Mouse (Mus musculus) heart, embryonic 11.5 days (tissue): Measurements from ENCODE around the gene Tmprss9. TPM values are rescaled to one million over a fixed set of nuclear protein-coding genes. Genes with fewer than 3 reads are reported as not detected.

Experiments used
- ATAC-seq: fragments of 200-750 bp; cut with Nextera tagmentation; replicated peaks from 2 replicates; pipeline ENCODE4 v1.8.0; 2017; ENCODE audit warnings: moderate library complexity; ENCODE audit not compliant: insufficient number of reproducible peaks, low FRiP score, low TSS enrichment
- H3K27ac ChIP-seq: fragments of 300-500 bp; sonication (generic); 2 replicates; pipeline ENCODE4 v1.5.1; 2014; ENCODE audit warnings: mild to moderate bottlenecking, low read depth, low read length
- H3K27me3 ChIP-seq: fragments of 300-500 bp; sonication (generic); 2 replicates; pipeline ENCODE4 v1.6.1; 2014; ENCODE audit warnings: mild to moderate bottlenecking, low read length, mixed read lengths; ENCODE audit not compliant: control insufficient read depth, insufficient read depth
- H3K36me3 ChIP-seq: fragments of 300-500 bp; sonication (generic); 2 replicates; pipeline ENCODE4 v1.6.1; 2014; ENCODE audit warnings: mild to moderate bottlenecking, low read length, moderate library complexity, mixed read lengths; ENCODE audit not compliant: control insufficient read depth, insufficient read depth
- H3K4me1 ChIP-seq: fragments of 300-500 bp; sonication (generic); 2 replicates; pipeline ENCODE4 v1.6.1; 2014; ENCODE audit warnings: low read length; ENCODE audit not compliant: control insufficient read depth, insufficient read depth
- H3K4me2 ChIP-seq: fragments of 300-500 bp; sonication (generic); 2 replicates; pipeline ENCODE4 v1.6.1; 2014; ENCODE audit warnings: mild to moderate bottlenecking, moderate library complexity
- H3K4me3 ChIP-seq: fragments of 300-500 bp; sonication (generic); 2 replicates; pipeline ENCODE4 v1.5.1; 2014; ENCODE audit warnings: low read depth, low read length
- H3K9ac ChIP-seq: fragments of 300-500 bp; sonication (generic); 2 replicates; pipeline ENCODE4 v1.6.1; 2014; ENCODE audit warnings: mild to moderate bottlenecking, low read depth, low read length, moderate library complexity
- H3K9me3 ChIP-seq: fragments of 300-500 bp; sonication (generic); replicated peaks from 2 replicates; pipeline ENCODE4 v1.6.1; 2016; ENCODE audit warnings: low read length; ENCODE audit not compliant: control insufficient read depth
- WGBS: fragments of 180-500 bp; shearing (Covaris S2); extraction: QIAGEN DNeasy Blood & Tissue Kit; methylation state at CpG from one replicate; pipeline ENCODE4 v1.1.7; 2014; ENCODE audit not compliant: insufficient replicate concordance; 5-methylcytosine and 5-hydroxymethylcytosine counted together
- microRNA counts: library from miRNA; unstranded; fragments of <30 nt; microRNA quantifications from one replicate; lab custom pipeline; 2015
- microRNA-seq: library from miRNA; unstranded; fragments of <30 nt; microRNA quantifications from one replicate; pipeline ENCODE4, GENCODE M21; 2016; ENCODE audit warnings: borderline number of aligned reads
- polyA plus RNA-seq: library from polyadenylated mRNA; unstranded; fragments of >200 nt; fragmentation: Nextera tagmentation; extraction: Ambion mirVana; gene quantifications from 2 replicates; pipeline ENCODE4 v1.2.1, GENCODE M21; 2014

The Tmprss9 gene
- polyA plus RNA-seq, 1 experiment from 2014 or later, result not detected

DNA sequence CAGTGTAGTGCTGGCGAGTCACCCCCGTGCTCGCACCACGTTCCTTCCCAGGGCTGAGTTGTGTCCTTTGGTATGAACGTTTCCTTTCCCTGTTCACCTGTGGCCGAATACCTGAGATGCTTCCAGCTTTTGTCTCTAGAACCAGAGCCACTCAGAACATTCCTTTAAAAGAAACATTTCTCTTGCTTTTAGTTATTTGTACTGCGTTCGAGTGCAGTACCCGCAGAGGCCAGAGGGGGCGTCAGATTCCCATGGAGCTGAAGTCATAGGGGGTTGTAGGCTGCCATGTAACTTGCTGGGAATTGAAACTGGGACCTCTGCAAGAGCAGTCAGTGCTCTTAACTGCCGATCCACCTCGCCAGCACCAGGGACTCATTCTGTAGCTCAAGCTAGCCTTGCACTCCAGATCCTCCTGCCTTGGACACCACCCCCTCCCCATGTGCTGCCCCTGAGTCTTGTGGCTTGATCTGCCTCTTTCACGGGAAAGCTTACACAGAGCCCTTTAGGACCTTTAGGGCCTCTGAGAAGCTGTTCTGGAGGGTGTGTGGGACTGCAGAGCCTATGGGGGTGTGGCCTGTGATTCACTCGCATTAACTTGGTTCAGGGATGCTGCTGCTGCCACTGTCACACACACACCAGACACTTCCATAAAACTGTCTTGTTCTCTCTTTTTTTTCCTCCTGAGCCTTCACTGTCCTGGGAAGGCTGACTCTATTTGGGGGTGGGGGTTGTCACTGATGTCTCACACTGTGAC, 75.2 kb downstream of the Tmprss9 start:
- H3K9ac ChIP-seq, result no peak overlapping the region
- H3K9me3 ChIP-seq, result no peaks in the 10 kb centered on the region
- no peak overlapping the region for H3K4me3 ChIP-seq
- H3K36me3 ChIP-seq, result no peaks in the 10 kb centered on the region
- 0 out of 2 replicates have a peak overlapping the region, but pooled peaks have one; percentile 38 for H3K27ac ChIP-seq
- H3K4me1 ChIP-seq, result peaks cover 25% of the 10 kb centered on the region
- WGBS, result 59% methylated on average over 14 of the region's 14 CpGs
- ATAC-seq, result no peak
- H3K4me2 ChIP-seq, result no peak overlapping the region
- no peaks in the 10 kb centered on the region for H3K27me3 ChIP-seq

GRCm38 (mm10) chr10:80947802-80948201, 76.2 kb downstream of the Tmprss9 start:
- peak overlapping the region; percentile 38 for H3K27ac ChIP-seq
- H3K27me3 ChIP-seq, result no peaks in the 10 kb centered on the region
- peaks cover 25% of the 10 kb centered on the region for H3K4me1 ChIP-seq
- H3K4me3 ChIP-seq, result no peak overlapping the region
- H3K36me3 ChIP-seq, result no peaks in the 10 kb centered on the region
- WGBS, result 17% methylated on average over 2 of the region's 2 CpGs
- no peak for ATAC-seq
- H3K9ac ChIP-seq, result no peak overlapping the region
- no peaks in the 10 kb centered on the region for H3K9me3 ChIP-seq
- H3K4me2 ChIP-seq, result no peak overlapping the region

DNA sequence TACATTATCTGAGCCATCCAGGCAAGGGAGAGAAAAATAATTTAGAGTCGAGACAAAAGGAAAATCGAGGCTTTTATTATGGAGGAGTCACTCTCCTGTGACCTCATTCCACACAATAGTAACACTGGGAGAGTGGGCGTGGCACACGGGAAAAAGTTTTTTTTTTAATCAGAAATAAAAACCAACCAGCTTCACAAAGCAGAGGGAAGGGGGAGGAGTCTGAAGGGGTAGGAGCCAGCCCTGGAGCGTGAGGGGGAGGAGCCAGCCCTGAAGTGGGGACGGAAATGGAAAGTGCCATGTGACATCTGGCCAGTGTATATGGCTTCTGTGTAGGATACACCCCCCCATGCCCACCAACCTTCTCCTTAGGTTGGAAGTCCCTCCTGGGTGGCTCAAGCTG, 76.9 kb downstream of the Tmprss9 start:
- WGBS, result 32% methylated on average over 6 of the region's 6 CpGs
- H3K27me3 ChIP-seq, result no peaks in the 10 kb centered on the region
- H3K4me1 ChIP-seq, result peaks cover 25% of the 10 kb centered on the region
- no peak overlapping the region for H3K4me2 ChIP-seq
- H3K27ac ChIP-seq, result 0 out of 2 replicates have a peak overlapping the region, but pooled peaks have one; percentile 38
- H3K36me3 ChIP-seq, result no peaks in the 10 kb centered on the region
- H3K9me3 ChIP-seq, result no peaks in the 10 kb centered on the region
- ATAC-seq, result peak; percentile 62; the same call in 1 of the 2 replicates
- H3K4me3 ChIP-seq, result no peak overlapping the region
- H3K9ac ChIP-seq, result no peak overlapping the region

DNA sequence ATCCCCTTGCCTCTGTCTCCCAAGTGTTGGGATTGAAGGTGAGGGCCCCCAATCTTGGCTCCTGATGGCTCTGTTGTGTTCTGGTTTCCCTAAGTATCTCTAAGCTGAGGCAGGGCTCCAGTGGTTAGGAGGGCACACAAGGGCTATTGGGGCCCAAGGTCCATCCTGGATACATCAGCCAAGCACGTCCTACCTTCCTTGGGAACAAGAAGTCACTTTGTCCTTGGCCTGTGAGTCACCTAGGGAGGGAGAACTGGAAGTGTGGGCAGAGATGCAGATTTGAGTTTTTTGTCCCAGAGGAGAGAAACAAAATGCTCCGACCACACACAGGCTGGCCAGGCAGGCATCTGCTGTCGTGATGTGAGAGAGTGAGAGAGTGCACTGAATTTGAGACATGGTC, 77.4 kb downstream of the Tmprss9 start:
- Histone ChIP-seq H3K9me3 (no peaks in the 10 kb centered on the region), H3K4me2 (no peak overlapping the region), H3K4me3 (no peak overlapping the region), H3K27me3 (no peaks in the 10 kb centered on the region), H3K27ac (no peak overlapping the region), H3K36me3 (no peaks in the 10 kb centered on the region), H3K9ac (no peak overlapping the region), H3K4me1 (peaks cover 25% of the 10 kb centered on the region)
- 77% methylated on average over 3 of the region's 3 CpGs for WGBS
- ATAC-seq, result no peak

MicroRNA genes within 50 kb of the gene (microRNA counts, 519-probe panel; counts per million panel counts)
- microRNA mmu-miR-1982 (lab: Ali Mortazavi, UCI), result 32.2 counts per million

Small RNA genes within 50 kb of the gene (microRNA-seq; reads per million reads assigned to microRNA genes)
- gene Mir1982, result 4.3 reads per million, percentile 36 among the genes with 10 or more reads in this experiment

Other genes starting within 250 kb of the Tmprss9 start
- gene Csnk1g2, start 249.0 kb upstream of the Tmprss9 start, polyA plus RNA-seq, result 64.6 and 67.6 TPM in 2 replicates
- 37.6 and 47.0 TPM in 2 replicates for gene Btbd2, start 214.8 kb upstream of the Tmprss9 start, polyA plus RNA-seq
- gene Mknk2, start 193.7 kb upstream of the Tmprss9 start, polyA plus RNA-seq, result 62.1 and 68.8 TPM in 2 replicates
- gene Mob3a, start 169.9 kb upstream of the Tmprss9 start, polyA plus RNA-seq, result 38.9 and 39.0 TPM in 2 replicates
- 8.2 and 8.5 TPM in 2 replicates for gene Izumo4, start 169.7 kb upstream of the Tmprss9 start, polyA plus RNA-seq
- 51.5 and 59.3 TPM in 2 replicates for gene Ap3d1, start 129.6 kb upstream of the Tmprss9 start, polyA plus RNA-seq
- gene Dot1l, start 116.6 kb upstream of the Tmprss9 start, polyA plus RNA-seq, result 23.1 and 27.3 TPM in 2 replicates
- gene Sf3a2, start 73.7 kb upstream of the Tmprss9 start, polyA plus RNA-seq, result 68.6 and 68.7 TPM in 2 replicates
- 89.0 and 97.7 TPM in 2 replicates for gene Plekhj1, start 73.2 kb upstream of the Tmprss9 start, polyA plus RNA-seq
- 0.11 TPM in 1 of 2 replicates, not detected in the other for gene Amh, start 66.6 kb upstream of the Tmprss9 start, polyA plus RNA-seq
- 8.0 and 10.0 TPM in 2 replicates for gene Jsrp1, start 58.4 kb upstream of the Tmprss9 start, polyA plus RNA-seq
- gene Oaz1, start 45.2 kb upstream of the Tmprss9 start, polyA plus RNA-seq, result 1,894 and 1,935 TPM in 2 replicates
- 0.14 TPM in 1 of 2 replicates, not detected in the other for gene Lingo3, start 27.8 kb upstream of the Tmprss9 start, polyA plus RNA-seq
- gene Lsm7, start 16.6 kb upstream of the Tmprss9 start, polyA plus RNA-seq, result 201 and 218 TPM in 2 replicates
- 22.9 and 26.3 TPM in 2 replicates for gene Sppl2b, start 16.6 kb upstream of the Tmprss9 start, polyA plus RNA-seq
- 300 and 340 TPM in 2 replicates for gene Timm13, start 29.1 kb downstream of the Tmprss9 start, polyA plus RNA-seq
- 7.9 and 11.6 TPM in 2 replicates for gene Lmnb2, start 46.4 kb downstream of the Tmprss9 start, polyA plus RNA-seq
- gene Gadd45b, start 58.2 kb downstream of the Tmprss9 start, polyA plus RNA-seq, result 21.3 and 25.6 TPM in 2 replicates
- gene Gng7, start 143.1 kb downstream of the Tmprss9 start, polyA plus RNA-seq, result 1.4 TPM in 2 replicates
- 0.13 TPM in 1 of 2 replicates, not detected in the other for gene Diras1, start 153.8 kb downstream of the Tmprss9 start, polyA plus RNA-seq
- gene Slc39a3, start 165.6 kb downstream of the Tmprss9 start, polyA plus RNA-seq, result 3.9 and 4.1 TPM in 2 replicates
- 130 and 159 TPM in 2 replicates for gene Sgta, start 188.3 kb downstream of the Tmprss9 start, polyA plus RNA-seq
- 30.9 and 31.1 TPM in 2 replicates for gene Thop1, start 198.2 kb downstream of the Tmprss9 start, polyA plus RNA-seq
- 0.37 and 1.0 TPM in 2 replicates for gene Creb3l3, start 227.0 kb downstream of the Tmprss9 start, polyA plus RNA-seq
- gene Map2k2, start 234.1 kb downstream of the Tmprss9 start, polyA plus RNA-seq, result 153 and 154 TPM in 2 replicates